Mouse (Mus musculus): ENCODE measurements around the gene AU022252. TPM values are rescaled to one million over a fixed set of nuclear protein-coding genes. Genes with fewer than 3 reads are reported as not detected.

AU022252 gene
- polyA plus RNA-seq, 1 experiment = 20.7 TPM

DNA sequence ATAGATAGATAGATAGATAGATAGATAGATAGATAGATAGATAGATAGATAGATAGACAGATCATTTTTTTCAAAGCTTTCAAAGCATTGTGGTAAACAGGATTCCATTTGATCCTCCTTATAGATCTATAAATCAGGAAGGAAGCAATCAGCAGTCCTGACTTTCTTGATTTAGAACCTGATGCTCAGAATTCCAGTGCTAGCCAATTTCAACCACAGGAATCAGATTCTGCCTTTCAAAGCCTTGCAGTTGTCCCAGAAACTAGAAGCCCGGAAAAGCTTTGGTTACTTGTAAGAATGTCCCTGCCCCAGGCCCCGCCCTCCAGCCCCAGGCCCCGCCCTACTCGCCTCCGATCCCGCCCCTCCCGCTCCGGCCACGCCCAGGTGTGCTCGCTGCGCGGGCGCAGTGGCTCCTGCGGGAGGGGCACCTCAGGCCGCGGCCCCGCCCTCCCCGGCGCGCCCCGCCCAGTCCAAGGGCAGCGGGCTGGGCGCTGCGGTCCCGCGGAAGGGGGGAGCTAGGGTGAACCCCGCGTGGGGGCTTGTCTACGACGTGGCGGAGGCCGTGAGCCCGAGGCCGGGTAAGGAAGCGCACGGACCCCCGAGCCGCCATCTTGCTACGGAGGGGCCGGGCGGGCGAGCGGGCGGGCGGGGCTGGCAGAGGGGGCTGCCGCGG, 37.5 kb downstream of the AU022252 start, which contains the start of gene Svbp:
Gene Svbp (plus strand): TSS at position 398 of the 673 bp plus-strand sequence.
- Histone ChIP-seq H3K9ac (ENCODE audit: low read depth, poor library complexity, severe bottlenecking) (peak within 1 kb of the TSS; percentile 93), H3K27me3 (ENCODE audit: control insufficient read depth, insufficient read depth, low read length, poor library complexity, severe bottlenecking) (no peaks in the 10 kb centered on the region), H3K9me3 (replicated peaks; ENCODE audit: control insufficient read depth, insufficient read depth, low read length, poor library complexity, severe bottlenecking) (no peaks in the 10 kb centered on the region), H3K36me3 (ENCODE audit: control insufficient read depth, insufficient read depth, low read length, poor library complexity, severe bottlenecking) (no peaks in the 10 kb centered on the region), H3K4me1 (ENCODE audit: control insufficient read depth, insufficient read depth, low read length) (no peaks in the 10 kb centered on the region), H3K27ac (ENCODE audit: insufficient read depth, low read length) (no peak within 1 kb of the TSS), H3K4me3 (ENCODE audit: low read depth, low read length) (peak within 1 kb of the TSS; percentile 90)
- no peak for TF ChIP-seq CTCF (IDR thresholded peaks at IDR 0.05; ENCODE audit: low read depth, low read length)
- TF ChIP-seq POLR2A (IDR thresholded peaks at IDR 0.05; ENCODE audit: insufficient read depth, low read length) = no peak
- TF ChIP-seq EP300 (IDR thresholded peaks at IDR 0.05; ENCODE audit: insufficient read depth, low read depth, low read length) = no peak

DNA sequence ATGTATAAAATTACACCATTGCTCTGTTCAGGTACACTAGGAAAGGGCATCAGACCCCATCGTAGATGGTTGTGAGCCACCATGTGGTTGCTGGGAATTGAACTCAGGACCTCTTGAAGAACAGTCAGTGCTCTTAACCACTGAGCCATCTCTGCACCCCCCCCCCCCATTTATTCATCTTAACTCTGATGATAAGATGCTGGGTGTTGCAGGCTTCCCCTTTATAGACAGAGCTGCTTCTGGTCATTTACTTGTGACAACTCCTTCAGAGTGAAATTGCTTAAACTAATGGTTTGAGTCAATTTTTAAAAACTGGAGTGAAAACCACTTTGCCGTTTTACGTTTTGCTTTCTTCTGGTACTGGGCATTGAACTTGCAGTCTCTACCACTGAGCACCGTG, 39.8 kb downstream of the AU022252 start:
- H3K9ac ChIP-seq (ENCODE audit: low read depth, poor library complexity, severe bottlenecking) = no peak overlapping the region
- H3K9me3 ChIP-seq (replicated peaks; ENCODE audit: control insufficient read depth, insufficient read depth, low read length, poor library complexity, severe bottlenecking) = no peaks in the 10 kb centered on the region
- no peak overlapping the region for H3K27ac ChIP-seq (ENCODE audit: insufficient read depth, low read length)
- no peaks in the 10 kb centered on the region for H3K36me3 ChIP-seq (ENCODE audit: control insufficient read depth, insufficient read depth, low read length, poor library complexity, severe bottlenecking)
- H3K4me3 ChIP-seq (ENCODE audit: low read depth, low read length) = no peak overlapping the region
- H3K4me1 ChIP-seq (ENCODE audit: control insufficient read depth, insufficient read depth, low read length) = no peaks in the 10 kb centered on the region
- no peak for TF ChIP-seq EP300 (IDR thresholded peaks at IDR 0.05; ENCODE audit: insufficient read depth, low read depth, low read length)
- no peak for TF ChIP-seq CTCF (IDR thresholded peaks at IDR 0.05; ENCODE audit: low read depth, low read length)
- no peak for TF ChIP-seq POLR2A (IDR thresholded peaks at IDR 0.05; ENCODE audit: insufficient read depth, low read length)
- H3K27me3 ChIP-seq (ENCODE audit: control insufficient read depth, insufficient read depth, low read length, poor library complexity, severe bottlenecking) = no peaks in the 10 kb centered on the region

DNA sequence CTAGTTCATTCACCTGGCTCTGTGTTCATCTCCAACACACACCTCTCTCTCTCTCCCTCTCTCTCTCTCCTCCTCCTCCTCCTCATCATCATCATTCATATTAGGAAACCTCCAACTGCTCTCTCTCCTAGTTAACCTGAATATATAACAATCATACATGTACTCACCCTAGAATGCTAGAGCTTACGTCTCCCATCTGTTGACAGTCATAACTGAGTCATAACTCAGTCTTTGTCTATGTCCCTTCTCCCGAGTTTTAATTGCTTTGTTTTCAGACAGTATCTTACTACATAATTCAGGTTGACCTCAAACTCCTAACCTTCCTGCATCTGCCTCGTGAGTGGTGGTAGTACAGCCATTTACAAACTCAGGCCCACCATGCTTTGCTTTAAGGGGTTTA, 41.2 kb downstream of the AU022252 start:
- no peaks in the 10 kb centered on the region for H3K36me3 ChIP-seq (ENCODE audit: control insufficient read depth, insufficient read depth, low read length, poor library complexity, severe bottlenecking)

DNA sequence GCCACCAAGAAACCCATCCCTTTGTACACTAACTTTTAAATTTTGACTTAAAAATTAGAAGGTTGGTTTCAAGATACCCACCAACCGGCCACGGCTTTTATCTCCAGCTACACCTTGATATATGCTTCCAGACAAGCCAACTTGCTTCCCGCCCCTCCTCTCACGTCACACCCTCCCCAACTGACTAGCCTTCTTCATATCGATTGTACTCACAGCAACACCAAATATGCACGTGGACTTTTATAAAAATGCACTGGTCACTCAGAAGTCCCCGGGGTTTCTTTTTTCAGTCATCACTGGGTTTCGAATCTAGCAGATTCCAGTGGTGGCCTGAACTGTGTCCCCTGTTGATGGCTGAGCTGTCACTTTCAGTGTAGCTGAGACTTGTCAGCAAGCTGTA, 41.9 kb downstream of the AU022252 start:
- no peak overlapping the region for H3K4me3 ChIP-seq (ENCODE audit: low read depth, low read length)
- no peaks in the 10 kb centered on the region for H3K9me3 ChIP-seq (replicated peaks; ENCODE audit: control insufficient read depth, insufficient read depth, low read length, poor library complexity, severe bottlenecking)
- no peaks in the 10 kb centered on the region for H3K36me3 ChIP-seq (ENCODE audit: control insufficient read depth, insufficient read depth, low read length, poor library complexity, severe bottlenecking)
- H3K9ac ChIP-seq (ENCODE audit: low read depth, poor library complexity, severe bottlenecking) = no peak overlapping the region
- no peaks in the 10 kb centered on the region for H3K4me1 ChIP-seq (ENCODE audit: control insufficient read depth, insufficient read depth, low read length)
- no peak overlapping the region for H3K27ac ChIP-seq (ENCODE audit: insufficient read depth, low read length)
- TF ChIP-seq CTCF (IDR thresholded peaks at IDR 0.05; ENCODE audit: low read depth, low read length) (no peak), POLR2A (IDR thresholded peaks at IDR 0.05; ENCODE audit: insufficient read depth, low read length) (no peak), EP300 (IDR thresholded peaks at IDR 0.05; ENCODE audit: insufficient read depth, low read depth, low read length) (no peak)
- H3K27me3 ChIP-seq (ENCODE audit: control insufficient read depth, insufficient read depth, low read length, poor library complexity, severe bottlenecking) = no peaks in the 10 kb centered on the region

More for the DNA sequence above, 41.2 kb downstream of the AU022252 start:
- TF ChIP-seq POLR2A (IDR thresholded peaks at IDR 0.05; ENCODE audit: insufficient read depth, low read length) (no peak), CTCF (IDR thresholded peaks at IDR 0.05; ENCODE audit: low read depth, low read length) (no peak), EP300 (IDR thresholded peaks at IDR 0.05; ENCODE audit: insufficient read depth, low read depth, low read length) (no peak)
- no peak overlapping the region for H3K9ac ChIP-seq (ENCODE audit: low read depth, poor library complexity, severe bottlenecking)
- H3K9me3 ChIP-seq (replicated peaks; ENCODE audit: control insufficient read depth, insufficient read depth, low read length, poor library complexity, severe bottlenecking) = no peaks in the 10 kb centered on the region
- H3K4me1 ChIP-seq (ENCODE audit: control insufficient read depth, insufficient read depth, low read length) = no peaks in the 10 kb centered on the region
- H3K27me3 ChIP-seq (ENCODE audit: control insufficient read depth, insufficient read depth, low read length, poor library complexity, severe bottlenecking) = no peaks in the 10 kb centered on the region
- no peak overlapping the region for H3K4me3 ChIP-seq (ENCODE audit: low read depth, low read length)
- H3K27ac ChIP-seq (ENCODE audit: insufficient read depth, low read length) = no peak overlapping the region

DNA sequence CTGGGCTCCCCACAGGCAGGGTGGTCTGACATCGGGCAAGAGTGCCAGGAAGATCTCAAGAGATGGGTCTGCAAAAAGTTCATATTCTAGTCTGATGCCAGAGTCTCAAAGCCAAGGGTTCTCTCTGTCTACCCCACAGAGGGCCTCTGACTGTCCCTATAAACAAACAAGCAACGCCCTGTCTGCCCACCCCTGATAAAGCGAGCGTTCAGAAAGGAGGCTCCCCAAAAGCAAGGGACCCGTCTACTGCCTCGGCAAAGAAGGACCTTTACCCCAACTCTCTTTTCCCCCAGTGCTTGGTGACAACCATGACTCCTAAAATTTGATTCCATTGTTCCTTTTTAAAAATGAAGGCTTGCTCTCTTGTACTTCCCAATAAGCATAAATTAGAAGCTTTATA, 42.6 kb downstream of the AU022252 start, which contains the start of gene Ermap:
Gene Ermap (minus strand): TSS at position 148 of the 400 bp plus-strand sequence.
- Histone ChIP-seq H3K9me3 (replicated peaks; ENCODE audit: control insufficient read depth, insufficient read depth, low read length, poor library complexity, severe bottlenecking) (no peaks in the 10 kb centered on the region), H3K9ac (ENCODE audit: low read depth, poor library complexity, severe bottlenecking) (no peak within 1 kb of the TSS), H3K36me3 (ENCODE audit: control insufficient read depth, insufficient read depth, low read length, poor library complexity, severe bottlenecking) (no peaks in the 10 kb centered on the region), H3K4me3 (ENCODE audit: low read depth, low read length) (no peak within 1 kb of the TSS), H3K27me3 (ENCODE audit: control insufficient read depth, insufficient read depth, low read length, poor library complexity, severe bottlenecking) (no peaks in the 10 kb centered on the region), H3K27ac (ENCODE audit: insufficient read depth, low read length) (no peak within 1 kb of the TSS), H3K4me1 (ENCODE audit: control insufficient read depth, insufficient read depth, low read length) (no peaks in the 10 kb centered on the region)
- TF ChIP-seq EP300 (IDR thresholded peaks at IDR 0.05; ENCODE audit: insufficient read depth, low read depth, low read length) = no peak
- no peak for TF ChIP-seq CTCF (IDR thresholded peaks at IDR 0.05; ENCODE audit: low read depth, low read length)
- no peak for TF ChIP-seq POLR2A (IDR thresholded peaks at IDR 0.05; ENCODE audit: insufficient read depth, low read length)

DNA sequence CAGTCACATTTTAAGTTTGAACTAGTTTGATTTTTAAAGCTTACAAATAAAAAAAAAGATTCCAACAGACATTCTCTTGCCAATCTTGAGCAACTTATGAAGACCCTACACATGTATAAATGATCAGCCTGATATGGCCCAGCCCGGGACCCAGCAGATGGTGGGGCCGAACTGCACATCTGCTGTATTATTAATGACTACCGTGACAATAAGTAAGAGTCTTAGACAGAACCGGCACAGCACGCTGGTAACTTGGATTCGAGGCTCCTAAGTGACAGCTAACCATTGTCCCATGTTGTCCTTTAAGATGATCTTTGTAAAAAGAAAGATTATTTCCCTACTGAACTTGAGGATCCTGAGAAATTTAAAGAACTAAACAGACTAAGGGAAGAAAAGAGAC, 43.1 kb downstream of the AU022252 start:
- no peaks in the 10 kb centered on the region for H3K27me3 ChIP-seq (ENCODE audit: control insufficient read depth, insufficient read depth, low read length, poor library complexity, severe bottlenecking)
- H3K9me3 ChIP-seq (replicated peaks; ENCODE audit: control insufficient read depth, insufficient read depth, low read length, poor library complexity, severe bottlenecking) = no peaks in the 10 kb centered on the region
- H3K4me3 ChIP-seq (ENCODE audit: low read depth, low read length) = no peak overlapping the region
- TF ChIP-seq CTCF (IDR thresholded peaks at IDR 0.05; ENCODE audit: low read depth, low read length) (no peak), POLR2A (IDR thresholded peaks at IDR 0.05; ENCODE audit: insufficient read depth, low read length) (no peak), EP300 (IDR thresholded peaks at IDR 0.05; ENCODE audit: insufficient read depth, low read depth, low read length) (no peak)
- no peak overlapping the region for H3K9ac ChIP-seq (ENCODE audit: low read depth, poor library complexity, severe bottlenecking)
- no peak overlapping the region for H3K27ac ChIP-seq (ENCODE audit: insufficient read depth, low read length)
- H3K36me3 ChIP-seq (ENCODE audit: control insufficient read depth, insufficient read depth, low read length, poor library complexity, severe bottlenecking) = no peaks in the 10 kb centered on the region
- no peaks in the 10 kb centered on the region for H3K4me1 ChIP-seq (ENCODE audit: control insufficient read depth, insufficient read depth, low read length)

Data from ES-Bruce4 (cell line).